Mouse (Mus musculus) cerebellum, postnatal 4 days (tissue): ENCODE data around the gene Skiv2l.

ENCODE experiments used
- DNase-seq, 2 experiments: peaks; one replicate each; pipeline ENCODE4 v3.0.0; 2022; ENCODE audit warnings: low spot score in 2 of 2, mixed read lengths in 1 of 2

Skiv2l gene

DNA sequence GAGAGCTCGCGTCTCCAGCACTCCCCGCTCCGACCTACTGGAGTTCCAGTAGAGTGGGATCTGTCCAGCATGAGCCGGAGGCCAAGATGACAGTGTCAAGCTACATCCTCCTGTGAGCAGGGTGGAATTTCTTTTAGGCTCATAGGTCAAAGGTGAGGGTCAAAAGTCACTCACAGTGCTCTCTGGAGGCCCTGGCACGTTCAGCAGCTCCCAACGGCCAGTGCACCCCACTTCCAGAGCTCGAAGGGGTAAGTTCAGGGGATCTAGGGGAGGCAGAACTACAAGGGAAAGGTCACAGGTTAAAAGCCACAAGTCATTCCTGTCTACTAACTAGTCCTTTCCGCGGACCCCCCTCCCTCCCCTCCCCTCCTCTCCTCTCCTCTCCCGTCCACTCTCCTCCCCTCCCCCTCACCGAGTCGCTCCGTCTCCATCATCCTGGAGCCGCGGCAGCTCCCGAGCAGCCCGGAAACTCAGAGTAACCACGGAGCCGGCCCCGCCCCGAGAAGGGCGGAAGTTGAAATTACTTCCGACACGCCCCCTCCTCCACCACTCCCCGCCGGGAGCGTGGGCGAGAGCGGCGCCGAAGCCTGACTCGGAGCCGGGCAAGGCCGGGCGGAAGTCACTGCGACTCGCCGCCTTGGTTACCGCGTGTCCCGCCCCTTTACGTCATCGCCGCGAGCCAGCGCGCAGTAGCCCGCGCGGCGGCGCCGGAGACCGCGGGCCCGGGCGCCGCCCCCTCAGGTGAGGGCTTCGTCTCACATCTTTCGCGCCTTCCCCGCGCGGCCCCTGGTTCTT lies at the start of gene Skiv2l, which contains the start of gene Nelfe:
TSS of gene Skiv2l (minus strand) at position 489 of the 795 bp plus-strand sequence.
TSS of gene Nelfe (plus strand) at position 670 of the 795 bp plus-strand sequence.
- peak; percentile 95 to 98 for DNase-seq

- peak in 1 of 2 experiments; percentile 37 for DNase-seq
Observed at GRCm38 (mm10) chr17:34899053-34899889, 49.3 kb upstream of the Skiv2l start.

- DNase-seq: no peak
Observed at GRCm38 (mm10) chr17:34898706-34899052, 48.7 kb upstream of the Skiv2l start.

GRCm38 (mm10) chr17:34898160-34898586 lies 48.2 kb upstream of the Skiv2l start, which contains the start of the genes C2 and Ehmt2:
C2 (minus strand) TSS chr17:34898265.
Ehmt2 (plus strand) TSS chr17:34898469.
- peak; percentile 64 to 81 for DNase-seq

DNA sequence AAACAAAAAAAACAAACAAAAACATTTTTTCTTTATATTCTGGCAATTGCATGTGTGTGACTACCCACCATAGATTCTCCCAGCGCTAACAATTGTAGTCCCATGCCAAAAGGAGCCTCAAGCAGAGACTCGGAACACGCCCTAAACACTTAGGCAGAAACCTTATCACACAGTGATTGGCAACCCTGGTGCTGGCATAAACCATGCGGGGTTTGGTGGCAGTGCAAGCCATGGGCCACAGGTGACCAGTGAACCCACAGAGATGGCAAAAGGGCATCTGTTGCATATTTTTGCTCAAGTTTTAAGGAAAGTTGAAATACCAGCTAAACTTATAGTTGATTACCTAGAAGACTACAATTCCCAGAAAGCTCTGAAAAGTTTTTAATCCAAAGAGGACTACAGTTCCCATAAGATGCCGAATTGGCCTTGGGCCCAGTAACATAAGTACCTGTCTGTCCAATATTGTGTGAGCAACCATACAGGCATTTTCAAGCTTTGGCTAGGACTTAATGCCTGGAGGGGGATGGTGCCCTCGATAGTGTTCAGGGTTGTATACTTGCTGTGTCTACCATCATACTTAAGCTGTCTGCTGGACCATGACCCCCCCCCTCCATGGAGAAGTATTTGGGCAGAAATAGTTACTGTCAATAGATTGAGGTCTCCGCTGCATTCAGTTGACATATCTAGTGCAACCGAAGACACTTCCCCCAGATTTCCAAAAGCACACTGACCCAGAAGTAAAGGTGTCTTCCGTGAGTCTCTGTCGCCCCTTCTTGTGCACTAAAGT lies 47.6 kb upstream of the Skiv2l start:
- DNase-seq: no peak

GRCm38 (mm10) chr17:34896366-34896765 lies 46.4 kb upstream of the Skiv2l start:
- no peak for DNase-seq

DNA sequence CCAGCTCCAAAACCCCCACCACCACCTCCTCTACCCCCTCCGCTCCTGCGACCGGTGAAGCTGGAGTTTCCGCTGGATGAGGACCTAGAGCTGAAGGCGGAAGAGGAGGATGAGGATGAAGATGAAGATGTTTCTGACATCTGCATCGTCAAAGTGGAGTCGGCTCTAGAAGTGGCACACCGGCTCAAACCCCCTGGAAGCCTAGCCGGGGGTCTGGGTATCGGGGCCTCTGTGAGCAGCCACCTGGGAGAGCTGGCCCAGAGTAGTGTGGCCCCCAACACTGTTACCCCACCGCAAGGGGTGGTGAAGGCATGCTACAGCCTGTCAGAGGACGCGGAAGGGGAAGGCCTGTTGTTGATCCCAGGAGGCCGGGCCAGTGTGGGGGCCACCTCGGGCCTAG lies 45.7 kb upstream of the Skiv2l start:
- no peak for DNase-seq

- peak; percentile 43 to 52 for DNase-seq
Observed at GRCm38 (mm10) chr17:34894801-34895530, 45.0 kb upstream of the Skiv2l start.

GRCm38 (mm10) chr17:34894074-34894597 lies 44.1 kb upstream of the Skiv2l start:
- DNase-seq: peak; percentile 93 to 95

DNA sequence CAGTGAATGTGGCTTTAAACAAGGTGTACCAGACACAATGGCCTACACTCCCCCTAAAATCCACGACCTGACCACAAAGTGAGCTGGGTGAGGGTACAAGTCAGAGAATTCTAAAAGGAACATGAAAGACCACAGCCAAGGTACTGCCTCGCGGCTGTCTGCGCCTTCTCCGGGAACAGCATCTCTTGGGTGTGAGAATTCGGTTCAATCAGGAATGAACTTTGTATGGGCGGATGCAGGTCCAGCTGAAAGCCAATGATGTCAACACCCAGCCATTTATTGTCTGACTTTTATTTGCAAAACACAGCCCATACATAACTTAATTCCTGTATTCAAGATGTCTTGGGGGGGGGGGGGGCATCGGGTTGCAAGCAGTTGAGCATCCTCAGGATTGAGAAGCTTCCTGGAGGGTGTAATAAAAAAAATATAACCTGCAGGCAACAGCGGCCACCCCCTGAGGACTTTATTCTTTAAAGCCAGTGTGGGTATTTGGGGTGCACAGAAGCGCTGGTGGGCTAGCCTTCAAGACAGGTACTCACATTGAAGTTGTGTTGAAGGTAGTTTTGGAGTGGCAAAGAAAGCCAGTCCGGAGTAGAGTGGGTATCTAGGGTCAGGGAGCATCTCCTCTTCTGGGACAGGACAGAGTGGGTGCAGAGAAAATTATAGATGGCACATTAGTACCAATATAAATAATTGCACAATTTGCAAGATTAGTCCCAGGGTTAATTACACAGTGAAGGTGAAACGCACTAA lies 43.2 kb upstream of the Skiv2l start:
- DNase-seq: no peak

DNA sequence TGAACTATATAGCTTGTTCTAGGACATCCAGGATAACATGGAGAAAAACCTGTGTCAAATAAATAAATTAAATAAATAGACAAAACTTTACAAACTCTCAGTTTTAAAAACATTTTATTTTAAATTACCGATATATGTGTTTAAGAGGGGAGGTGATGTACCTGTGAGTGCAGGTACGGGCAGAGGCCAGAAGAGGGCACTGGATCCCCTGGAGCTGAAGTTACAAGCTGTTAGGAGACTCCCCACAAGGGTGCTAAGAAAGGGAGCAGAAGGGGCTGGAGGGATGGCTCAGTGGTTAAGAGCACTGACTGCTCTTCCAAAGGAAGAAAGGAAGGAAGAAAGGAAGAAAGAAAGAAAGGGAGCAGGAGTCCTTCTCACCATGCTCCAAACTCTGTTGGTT lies 41.4 kb upstream of the Skiv2l start:
- no peak for DNase-seq

- no peak for DNase-seq
Observed at GRCm38 (mm10) chr17:34890074-34890743, 40.2 kb upstream of the Skiv2l start.

DNA sequence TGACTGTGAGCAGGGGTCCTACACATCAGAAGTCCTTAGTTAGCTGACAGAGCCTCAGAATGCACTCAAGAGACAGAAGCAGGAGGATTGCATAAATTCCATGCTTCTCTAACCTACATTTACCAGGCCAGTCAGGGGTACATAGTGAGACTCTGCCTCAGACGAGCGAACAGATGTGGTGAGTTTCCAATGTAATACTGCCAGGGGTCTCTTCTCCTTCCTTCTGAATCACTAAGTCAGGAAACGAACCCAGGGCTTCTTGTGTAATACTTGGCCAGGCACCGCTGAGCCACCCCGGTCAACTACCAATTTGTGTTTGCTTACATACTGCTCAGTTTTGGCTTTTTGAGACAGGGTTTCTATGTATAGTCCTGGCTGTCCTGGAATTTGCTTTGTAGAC lies 37.9 kb upstream of the Skiv2l start:
- no peak for DNase-seq

DNA sequence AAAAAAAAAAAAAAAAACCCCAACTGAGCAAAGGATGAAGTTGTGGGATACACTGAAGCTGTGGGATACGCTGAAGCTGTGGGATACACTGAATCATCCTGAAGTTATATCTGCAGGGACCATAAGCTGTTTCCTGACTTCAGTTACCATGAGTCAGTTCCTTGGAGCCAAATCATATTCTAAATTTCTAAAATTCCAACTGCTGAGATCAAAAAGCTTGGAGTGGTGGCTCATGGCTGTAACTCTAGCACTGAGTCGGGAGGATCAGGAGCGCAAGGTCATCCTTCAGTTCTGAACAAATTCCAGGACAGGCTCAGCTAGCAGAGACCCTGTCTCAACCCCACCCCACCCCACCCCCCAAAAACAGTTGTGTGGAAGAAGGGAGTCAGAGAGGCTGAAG lies 35.6 kb upstream of the Skiv2l start:
- no peak for DNase-seq

- no peak for DNase-seq
Observed at GRCm38 (mm10) chr17:34884704-34885103, 34.7 kb upstream of the Skiv2l start.

GRCm38 (mm10) chr17:34883332-34883731 lies 33.3 kb upstream of the Skiv2l start:
- no peak for DNase-seq

- DNase-seq: no peak
Observed at GRCm38 (mm10) chr17:34881683-34882310, 31.8 kb upstream of the Skiv2l start, which contains the start of gene Gm20547. Gm20547 (minus strand) TSS chr17:34882042.

DNA sequence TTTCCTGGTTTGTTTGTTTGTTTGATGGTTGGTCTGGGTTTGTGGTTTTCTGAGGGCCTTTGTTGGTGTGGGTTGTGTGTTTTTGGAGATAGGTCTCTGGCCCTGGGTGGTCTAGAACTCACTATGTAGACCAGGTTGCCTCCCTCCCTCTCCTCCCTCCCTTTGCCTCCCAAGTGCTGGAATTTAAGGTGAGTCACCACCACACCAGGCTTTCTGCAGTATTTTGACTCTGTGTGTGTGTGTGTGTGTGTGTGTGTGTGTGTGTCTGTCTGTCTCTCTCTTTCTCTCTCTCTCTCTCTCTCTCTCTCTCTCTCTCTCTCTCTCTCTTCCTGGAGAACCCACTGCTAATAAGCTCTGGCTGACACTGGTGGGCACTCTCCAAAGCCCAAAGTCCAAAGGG lies 31.2 kb upstream of the Skiv2l start:
- no peak for DNase-seq

- DNase-seq: no peak
Observed at GRCm38 (mm10) chr17:34879336-34879879, 29.4 kb upstream of the Skiv2l start, which contains the start of gene Zbtb12. Zbtb12 (plus strand) TSS chr17:34879483.
